Mouse (Mus musculus) natural killer cell, adult 2 months (primary cell): ENCODE data around the gene Aven.

Experiments
- DNase-seq, 2 experiments: peaks; one replicate each; pipeline ENCODE4 v3.0.0; 2022; ENCODE audit warnings: low spot score in 2 of 2

The Aven gene

GRCm38 (mm10) chr2:112557453-112557852, 64.7 kb downstream of the Aven start:
- no peak for DNase-seq

GRCm38 (mm10) chr2:112561549-112561948, 68.8 kb downstream of the Aven start:
- DNase-seq, result no peak

GRCm38 (mm10) chr2:112565060-112565459, 72.3 kb downstream of the Aven start:
- DNase-seq, result no peak

GRCm38 (mm10) chr2:112566290-112567085, 73.7 kb downstream of the Aven start:
- no peak for DNase-seq

- DNase-seq, result no peak
Observed at GRCm38 (mm10) chr2:112567786-112568185, 75.0 kb downstream of the Aven start.

GRCm38 (mm10) chr2:112590985-112591384, 98.2 kb downstream of the Aven start:
- DNase-seq, result no peak

- no peak for DNase-seq
Observed at GRCm38 (mm10) chr2:112591451-112591871, 98.7 kb downstream of the Aven start.

- DNase-seq, result no peak
Observed at GRCm38 (mm10) chr2:112593322-112593721, 100.6 kb downstream of the Aven start.

GRCm38 (mm10) chr2:112593781-112594180, 101.0 kb downstream of the Aven start:
- DNase-seq, result no peak

- no peak for DNase-seq
Observed at GRCm38 (mm10) chr2:112595807-112596206, 103.0 kb downstream of the Aven start.

GRCm38 (mm10) chr2:112596415-112596814, 103.7 kb downstream of the Aven start:
- no peak for DNase-seq

- DNase-seq, result no peak
Observed at GRCm38 (mm10) chr2:112597064-112597463, 104.3 kb downstream of the Aven start.

- no peak for DNase-seq
Observed at GRCm38 (mm10) chr2:112600222-112600621, 107.5 kb downstream of the Aven start.

GRCm38 (mm10) chr2:112602487-112602886, 109.7 kb downstream of the Aven start:
- DNase-seq, result no peak

- no peak for DNase-seq
Observed at GRCm38 (mm10) chr2:112606536-112606935, 113.8 kb downstream of the Aven start.

GRCm38 (mm10) chr2:112612628-112613027, 119.9 kb downstream of the Aven start:
- DNase-seq, result no peak

- no peak for DNase-seq
Observed at GRCm38 (mm10) chr2:112614375-112614774, 121.6 kb downstream of the Aven start.

- no peak for DNase-seq
Observed at GRCm38 (mm10) chr2:112617206-112617605, 124.4 kb downstream of the Aven start.

GRCm38 (mm10) chr2:112625156-112625555, 132.4 kb downstream of the Aven start:
- no peak for DNase-seq

- no peak for DNase-seq
Observed at GRCm38 (mm10) chr2:112630669-112631068, 137.9 kb downstream of the Aven start.

GRCm38 (mm10) chr2:112632536-112632935, 139.8 kb downstream of the Aven start:
- DNase-seq, result no peak

GRCm38 (mm10) chr2:112637206-112637605, 144.4 kb downstream of the Aven start:
- DNase-seq, result no peak

- no peak for DNase-seq
Observed at GRCm38 (mm10) chr2:112653836-112654235, 161.1 kb downstream of the Aven start.

- no peak for DNase-seq
Observed at GRCm38 (mm10) chr2:112656131-112656530, 163.4 kb downstream of the Aven start.
